Mouse (Mus musculus): ENCODE measurements around the gene Ftcd.

- peak; percentile 51 for TF ChIP-seq CTCF (IDR thresholded peaks at IDR 0.05; ENCODE audit: low read depth)
- no peak for TF ChIP-seq EP300 (IDR thresholded peaks at IDR 0.05; ENCODE audit: low read depth)
Measured at GRCm38 (mm10) chr10:76550458-76550857, 25.0 kb upstream of the Ftcd start.
